Comparison of ENCODE assay signal across 9 mouse cellular contexts in genomic region chr1:74749301-74749700, GRCm38 (mm10). TPM values are rescaled to one million over a fixed set of nuclear protein-coding genes. Genes with fewer than 3 reads are reported as not detected.
DNase-seq lines count a peak whose midpoint lies in the region; ATAC-seq and TF ChIP-seq lines count a peak whose summit lies in the region.
"Had no signal": no experiment of that assay in that cellular context is flagged by ENCODE, and none has a peak within 500 bp of the region (broad histone marks: within the 10 kb centered on the region; RNA-seq: fewer than 3 reads in every experiment).

No protein-coding gene starts in this region.

- 65% methylated on average over 7 of the region's 7 CpGs for WGBS in embryonic facial prominence, embryonic 13.5 days
- 73% methylated on average over 7 of the region's 7 CpGs for WGBS in embryonic facial prominence, embryonic 10.5 days
- 52% methylated on average over 7 of the region's 7 CpGs for WGBS in intestine, postnatal 0 days
- 71% methylated on average over 7 of the region's 7 CpGs for whole genome bisulfite sequencing in hindbrain, embryonic 10.5 days

- H3K36me3 ChIP-seq in embryonic facial prominence, embryonic 13.5 days: no peaks in the 10 kb centered on the region
- no peaks in the 10 kb centered on the region for H3K36me3 ChIP-seq in embryonic facial prominence, embryonic 10.5 days (replicated peaks)
- H3K36me3 ChIP-seq in intestine, postnatal 0 days (ENCODE audit: control insufficient read depth, insufficient read depth): no peaks in the 10 kb centered on the region
- no peaks in the 10 kb centered on the region for H3K36me3 ChIP-seq in hindbrain, embryonic 10.5 days

- no peak for TF ChIP-seq CTCF in intestine, postnatal 0 days (IDR thresholded peaks at IDR 0.05; ENCODE audit: low read depth)
- no peak for TF ChIP-seq CTCF in layer of hippocampus, adult 2 months (conservative IDR thresholded peaks at IDR 0.05)

- H3K4me1 ChIP-seq in embryonic facial prominence, embryonic 13.5 days: peaks cover 12% of the 10 kb centered on the region
- H3K4me1 ChIP-seq in embryonic facial prominence, embryonic 10.5 days: peaks cover 20% of the 10 kb centered on the region
- H3K4me1 ChIP-seq in intestine, postnatal 0 days (replicated peaks; ENCODE audit: control insufficient read depth, insufficient read depth, low read length): no peaks in the 10 kb centered on the region; the same call in none of the 2 replicates
- H3K4me1 ChIP-seq in hindbrain, embryonic 10.5 days (replicated peaks): peaks cover 11% of the 10 kb centered on the region

- H3K4me2 ChIP-seq in embryonic facial prominence, embryonic 13.5 days: peak overlapping the region; percentile 60; the same call in 1 of the 2 replicates
- peak overlapping the region; percentile 61 for H3K4me2 ChIP-seq in intestine, postnatal 0 days (replicated peaks; ENCODE audit: low read depth)

- DNase-seq in embryonic facial prominence, embryonic 10.5 days (ENCODE audit: low spot score): no peak
- peak; percentile 65 to 77 for DNase-seq in gastrocnemius, adult 8-10 months (ENCODE audit: low spot score in 2 of 2)
- peak; percentile 75 for DNase-seq in lung, postnatal 25 days (ENCODE audit: low spot score)
- DNase-seq in layer of hippocampus, adult 2 months (ENCODE audit: low spot score in 2 of 2): no peak
- no peak for DNase-seq in hindbrain, embryonic 10.5 days (ENCODE audit: low spot score)

- no peak overlapping the region for H3K4me3 ChIP-seq in embryonic facial prominence, embryonic 13.5 days
- H3K4me3 ChIP-seq in embryonic facial prominence, embryonic 10.5 days: no peak overlapping the region
- H3K4me3 ChIP-seq in intestine, postnatal 0 days (ENCODE audit: low read depth, low read length): no peak overlapping the region
- H3K4me3 ChIP-seq in layer of hippocampus, adult 2 months: no peak overlapping the region
- no peak overlapping the region for H3K4me3 ChIP-seq in hindbrain, embryonic 10.5 days

- no peak overlapping the region for H3K27ac ChIP-seq in embryonic facial prominence, embryonic 13.5 days
- H3K27ac ChIP-seq in embryonic facial prominence, embryonic 10.5 days (replicated peaks): no peak overlapping the region
- H3K27ac ChIP-seq in intestine, postnatal 0 days (ENCODE audit: low read depth, low read length): no peak overlapping the region
- no peak overlapping the region for H3K27ac ChIP-seq in layer of hippocampus, adult 2 months
- no peak overlapping the region for H3K27ac ChIP-seq in hindbrain, embryonic 10.5 days

- H3K9me3 ChIP-seq in embryonic facial prominence, embryonic 13.5 days: no peaks in the 10 kb centered on the region
- no peaks in the 10 kb centered on the region for H3K9me3 ChIP-seq in embryonic facial prominence, embryonic 10.5 days
- no peaks in the 10 kb centered on the region for H3K9me3 ChIP-seq in intestine, postnatal 0 days (ENCODE audit: control insufficient read depth)
- no peaks in the 10 kb centered on the region for H3K9me3 ChIP-seq in hindbrain, embryonic 10.5 days

- peaks cover 29% of the 10 kb centered on the region for H3K27me3 ChIP-seq in embryonic facial prominence, embryonic 13.5 days
- peaks cover 50% of the 10 kb centered on the region for H3K27me3 ChIP-seq in embryonic facial prominence, embryonic 10.5 days (replicated peaks; ENCODE audit: low read depth, poor library complexity, severe bottlenecking)
- 0 out of 2 replicates have a peak, but pooled peaks cover 3% of the 10 kb centered on the region for H3K27me3 ChIP-seq in intestine, postnatal 0 days (replicated peaks; ENCODE audit: control insufficient read depth, insufficient read depth, low read length)
- H3K27me3 ChIP-seq in hindbrain, embryonic 10.5 days (ENCODE audit: insufficient read depth, poor library complexity, severe bottlenecking): peaks cover 39% of the 10 kb centered on the region

- no peak overlapping the region for H3K9ac ChIP-seq in embryonic facial prominence, embryonic 13.5 days
- H3K9ac ChIP-seq in intestine, postnatal 0 days (ENCODE audit: low read depth, low read length): no peak overlapping the region

- no peak for ATAC-seq in embryonic facial prominence, embryonic 13.5 days (ENCODE audit: insufficient number of reproducible peaks, insufficient read depth, low FRiP score, low TSS enrichment, low read depth)
- ATAC-seq in intestine, postnatal 0 days: no peak
- no peak for ATAC-seq in erythroblast, adult 5-6 weeks (replicated peaks; ENCODE audit: low FRiP score, poor library complexity, severe bottlenecking)

RNA-seq across cellular contexts. Expression of gene Prkag3, which starts 0.3 kb away (rescaled TPM):
- polyA plus RNA-seq in embryonic facial prominence, embryonic 13.5 days (2015; fragmentation: Nextera tagmentation; extraction: Ambion mirVana): 0.25 and 0.35 TPM in 2 replicates
- 0.11 TPM in 1 of 2 replicates, not detected in the other for polyA plus RNA-seq in embryonic facial prominence, embryonic 10.5 days (2016; fragmentation: Nextera tagmentation; extraction: Ambion mirVana)
- total RNA-seq in gastrocnemius, adult 8-10 months (2022): 100 to 1,000 TPM in 3 of 4 experiments, 10 to 100 TPM in 1; 76.0 to 167 (median 125) TPM
- polyA plus RNA-seq in intestine, postnatal 0 days (2015; fragmentation: Nextera tagmentation; extraction: Ambion mirVana): 0.08 and 0.09 TPM in 2 replicates
- not detected for total RNA-seq in layer of hippocampus, adult 2 months (2021)
- not detected in 2 replicates for total RNA-seq in erythroblast, adult 5-6 weeks (2015; ENCODE audit: low replicate concordance)
- total RNA-seq in erythroblast, adult 5-6 weeks (2017; ENCODE audit: low replicate concordance): 0.14 TPM in 1 of 2 replicates, not detected in the other
- 0.12 TPM in 1 of 2 replicates, not detected in the other for polyA plus RNA-seq in hindbrain, embryonic 10.5 days (2016; fragmentation: Nextera tagmentation; extraction: Ambion mirVana)
- polyA plus RNA-seq: limb, embryonic 11.5 days had no signal

RNA-seq across cellular contexts. Expression of gene Wnt6, which starts 22.4 kb away (rescaled TPM):
- 49.1 and 55.5 TPM in 2 replicates for polyA plus RNA-seq in embryonic facial prominence, embryonic 13.5 days (2015; fragmentation: Nextera tagmentation; extraction: Ambion mirVana)
- 26.5 and 26.6 TPM in 2 replicates for polyA plus RNA-seq in embryonic facial prominence, embryonic 10.5 days (2016; fragmentation: Nextera tagmentation; extraction: Ambion mirVana)
- total RNA-seq in gastrocnemius, adult 8-10 months (2022): under 1 TPM in 3 of 4 experiments, not detected in 1; 0.27 to 0.72 (median 0.48) TPM
- polyA plus RNA-seq in intestine, postnatal 0 days (2015; fragmentation: Nextera tagmentation; extraction: Ambion mirVana): 0.33 and 0.66 TPM in 2 replicates
- 1 to 10 TPM in 1 of 2 experiments, under 1 TPM in 1; 0.79 to 1.1 TPM for total RNA-seq in layer of hippocampus, adult 2 months (2021)
- not detected in 2 replicates for total RNA-seq in erythroblast, adult 5-6 weeks (2015; ENCODE audit: low replicate concordance)
- not detected in 2 replicates for total RNA-seq in erythroblast, adult 5-6 weeks (2017; ENCODE audit: low replicate concordance)
- polyA plus RNA-seq in hindbrain, embryonic 10.5 days (2016; fragmentation: Nextera tagmentation; extraction: Ambion mirVana): 15.5 and 18.2 TPM in 2 replicates

RNA-seq across cellular contexts. Expression of gene Cyp27a1, which starts 35.9 kb away (rescaled TPM):
- 15.3 and 19.0 TPM in 2 replicates for polyA plus RNA-seq in embryonic facial prominence, embryonic 13.5 days (2015; fragmentation: Nextera tagmentation; extraction: Ambion mirVana)
- polyA plus RNA-seq in embryonic facial prominence, embryonic 10.5 days (2016; fragmentation: Nextera tagmentation; extraction: Ambion mirVana): 12.1 and 12.8 TPM in 2 replicates
- total RNA-seq in gastrocnemius, adult 8-10 months (2022): 10 to 100 TPM; 44.3 to 72.8 (median 67.1) TPM
- polyA plus RNA-seq in intestine, postnatal 0 days (2015; fragmentation: Nextera tagmentation; extraction: Ambion mirVana): 4.6 and 6.3 TPM in 2 replicates
- total RNA-seq in layer of hippocampus, adult 2 months (2021): 1 to 10 TPM; 2.7 to 3.1 TPM
- total RNA-seq in erythroblast, adult 5-6 weeks (2015; ENCODE audit: low replicate concordance): 10.0 and 16.7 TPM in 2 replicates
- 5.1 and 6.7 TPM in 2 replicates for total RNA-seq in erythroblast, adult 5-6 weeks (2017; ENCODE audit: low replicate concordance)
- 7.4 and 8.4 TPM in 2 replicates for polyA plus RNA-seq in hindbrain, embryonic 10.5 days (2016; fragmentation: Nextera tagmentation; extraction: Ambion mirVana)

RNA-seq across cellular contexts. Expression of gene Wnt10a, which starts 42.0 kb away (rescaled TPM):
- 5.4 and 6.9 TPM in 2 replicates for polyA plus RNA-seq in embryonic facial prominence, embryonic 13.5 days (2015; fragmentation: Nextera tagmentation; extraction: Ambion mirVana)
- polyA plus RNA-seq in embryonic facial prominence, embryonic 10.5 days (2016; fragmentation: Nextera tagmentation; extraction: Ambion mirVana): 0.70 and 1.2 TPM in 2 replicates
- under 1 TPM in 1 of 4 experiments, not detected in 3; 0.16 TPM for total RNA-seq in gastrocnemius, adult 8-10 months (2022)
- polyA plus RNA-seq in intestine, postnatal 0 days (2015; fragmentation: Nextera tagmentation; extraction: Ambion mirVana): not detected in 2 replicates
- total RNA-seq in layer of hippocampus, adult 2 months (2021): 1 to 10 TPM; 2.5 to 3.3 TPM
- not detected in 2 replicates for total RNA-seq in erythroblast, adult 5-6 weeks (2015; ENCODE audit: low replicate concordance)
- not detected in 2 replicates for total RNA-seq in erythroblast, adult 5-6 weeks (2017; ENCODE audit: low replicate concordance)
- 0.87 and 1.6 TPM in 2 replicates for polyA plus RNA-seq in hindbrain, embryonic 10.5 days (2016; fragmentation: Nextera tagmentation; extraction: Ambion mirVana)

Comparison
In these comparisons a context has a peak if more than half of its experiments do, and no peak if none do; other contexts are left out.
1. DNase-seq: peak in gastrocnemius, adult 8-10 months (2 of 2) and lung, postnatal 25 days (single experiment); none in embryonic facial prominence, embryonic 10.5 days (single experiment), layer of hippocampus, adult 2 months (0 of 2) and hindbrain, embryonic 10.5 days (single experiment).